Mouse (Mus musculus): Measurements from ENCODE around the gene Vav3. TPM values are rescaled to one million over a fixed set of nuclear protein-coding genes. Genes with fewer than 3 reads are reported as not detected.

Vav3 gene
- total RNA-seq, 4 experiments from 2014 or later, result 3.2 to 6.0 (median 4.8) TPM

GRCm38 (mm10) chr3:109499861-109500456, 159.5 kb downstream of the Vav3 start:
- no peak for DNase-seq (ENCODE audit: low spot score)

GRCm38 (mm10) chr3:109509784-109510183, 169.3 kb downstream of the Vav3 start:
- no peak for DNase-seq (ENCODE audit: low spot score)

- DNase-seq (ENCODE audit: low spot score), result no peak
These were observed 171.4 kb downstream of the Vav3 start for GRCm38 (mm10) chr3:109511849-109512248.

- peak; percentile 22 for DNase-seq (ENCODE audit: low spot score)
These were observed 175.0 kb downstream of the Vav3 start for GRCm38 (mm10) chr3:109515479-109515878.

GRCm38 (mm10) chr3:109516372-109516771, 175.9 kb downstream of the Vav3 start:
- DNase-seq (ENCODE audit: low spot score), result no peak

- DNase-seq (ENCODE audit: low spot score), result no peak
These were observed 181.7 kb downstream of the Vav3 start for GRCm38 (mm10) chr3:109522115-109522514.

GRCm38 (mm10) chr3:109525825-109526224, 185.4 kb downstream of the Vav3 start:
- no peak for DNase-seq (ENCODE audit: low spot score)

GRCm38 (mm10) chr3:109526246-109526645, 185.8 kb downstream of the Vav3 start:
- peak; percentile 60 for DNase-seq (ENCODE audit: low spot score)

- DNase-seq (ENCODE audit: low spot score), result no peak
These were observed 186.2 kb downstream of the Vav3 start for GRCm38 (mm10) chr3:109526651-109527050.

GRCm38 (mm10) chr3:109528688-109529087, 188.2 kb downstream of the Vav3 start:
- no peak for DNase-seq (ENCODE audit: low spot score)

- DNase-seq (ENCODE audit: low spot score), result no peak
These were observed 197.2 kb downstream of the Vav3 start for GRCm38 (mm10) chr3:109537686-109538085.

- no peak for DNase-seq (ENCODE audit: low spot score)
These were observed 199.6 kb downstream of the Vav3 start for GRCm38 (mm10) chr3:109540009-109540408.

GRCm38 (mm10) chr3:109544476-109545221, 204.2 kb downstream of the Vav3 start:
- DNase-seq (ENCODE audit: low spot score), result no peak

- no peak for DNase-seq (ENCODE audit: low spot score)
These were observed 216.9 kb downstream of the Vav3 start for GRCm38 (mm10) chr3:109557329-109557728.

- no peak for DNase-seq (ENCODE audit: low spot score)
These were observed 220.8 kb downstream of the Vav3 start for GRCm38 (mm10) chr3:109561295-109561694.

- no peak for DNase-seq (ENCODE audit: low spot score)
These were observed 221.3 kb downstream of the Vav3 start for GRCm38 (mm10) chr3:109561776-109562175.

GRCm38 (mm10) chr3:109562268-109562667, 221.8 kb downstream of the Vav3 start:
- no peak for DNase-seq (ENCODE audit: low spot score)

- DNase-seq (ENCODE audit: low spot score), result no peak
These were observed 224.0 kb downstream of the Vav3 start for GRCm38 (mm10) chr3:109564443-109564842.

- DNase-seq (ENCODE audit: low spot score), result peak; percentile 3
These were observed 228.3 kb downstream of the Vav3 start for GRCm38 (mm10) chr3:109568542-109569265.

- no peak for DNase-seq (ENCODE audit: low spot score)
These were observed 231.0 kb downstream of the Vav3 start for GRCm38 (mm10) chr3:109571483-109571882.

- DNase-seq (ENCODE audit: low spot score), result no peak
These were observed 232.4 kb downstream of the Vav3 start for GRCm38 (mm10) chr3:109572871-109573270.

GRCm38 (mm10) chr3:109573549-109574146, 233.2 kb downstream of the Vav3 start:
- no peak for DNase-seq (ENCODE audit: low spot score)
